ENCODE assay signal across 8 mouse cellular contexts in genomic region chr1:88750126-88750525, GRCm38 (mm10). TPM values are rescaled to one million over a fixed set of nuclear protein-coding genes. Genes with fewer than 3 reads are reported as not detected.
DNase-seq lines count a peak whose midpoint lies in the region; TF ChIP-seq lines count a peak whose summit lies in the region.
"Had no signal": no experiment of that assay in that cellular context is flagged by ENCODE, and none has a peak within 500 bp of the region (broad histone marks: within the 10 kb centered on the region; RNA-seq: fewer than 3 reads in every experiment).

No protein-coding gene starts in this region.

- WGBS in kidney, adult 2 months = 92% methylated on average over 3 of the region's 3 CpGs

- no peak overlapping the region for H3K27ac ChIP-seq in kidney, adult 2 months (ENCODE audit: insufficient read depth, low read depth, low read length)
- H3K27ac ChIP-seq: limb, embryonic 12.5 days had no signal

- H3K36me3 ChIP-seq in kidney, adult 2 months (ENCODE audit: control insufficient read depth, insufficient read depth, low read length) = no peaks in the 10 kb centered on the region
- H3K36me3 ChIP-seq: limb, embryonic 12.5 days had no signal

- peak; percentile 23 for DNase-seq in kidney, adult 2 months
- DNase-seq in kidney, adult 18-20 months = no peak
- peak; percentile 32 for DNase-seq in thymus, postnatal 4 days
- no peak for DNase-seq in thymus, adult 18-20 months
- peak; percentile 39 for DNase-seq in brain, embryonic 14.5 days (ENCODE audit: low read depth)
- peak; percentile 30 for DNase-seq in naive thymus-derived CD4-positive, alpha-beta T cell, adult 2 months (ENCODE audit: low read depth)
- no peak for DNase-seq in cerebellum, adult 11-12 months

- H3K4me3 ChIP-seq in kidney, adult 2 months (ENCODE audit: insufficient read depth, low read depth, low read length) = no peak overlapping the region
- H3K4me3 ChIP-seq: limb, embryonic 12.5 days had no signal

- no peaks in the 10 kb centered on the region for H3K27me3 ChIP-seq in kidney, adult 2 months (replicated peaks; ENCODE audit: control insufficient read depth, insufficient read depth, low read length)
- H3K27me3 ChIP-seq: limb, embryonic 12.5 days had no signal

- peak; percentile 37 for TF ChIP-seq CTCF in kidney, adult 2 months (conservative IDR thresholded peaks at IDR 0.05; ENCODE audit: insufficient read depth, insufficient read length, low read depth, low read length)
- TF ChIP-seq CTCF in brain, embryonic 14.5 days (IDR thresholded peaks at IDR 0.05; ENCODE audit: borderline replicate concordance, extremely low read depth, insufficient read depth, insufficient read length) = peak; percentile 54; the same call in 1 of the 2 replicates

- no peak for TF ChIP-seq POLR2A in kidney, adult 2 months (IDR thresholded peaks at IDR 0.05; ENCODE audit: low read depth, low read length)
- TF ChIP-seq POLR2A in brain, embryonic 14.5 days (IDR thresholded peaks at IDR 0.05; ENCODE audit: borderline replicate concordance, extremely low read depth, insufficient read depth, insufficient read length, poor library complexity, severe bottlenecking) = no peak

- 0 out of 2 replicates have a peak, but pooled peaks cover 2% of the 10 kb centered on the region for H3K4me1 ChIP-seq in kidney, adult 2 months (ENCODE audit: control insufficient read depth, insufficient read depth, low read length)
- H3K4me1 ChIP-seq: limb, embryonic 12.5 days had no signal

RNA-seq across cellular contexts. Expression of gene Arl4c, which starts 48.1 kb away (rescaled TPM):
- 3.9 and 6.1 TPM in 2 replicates for polyA plus RNA-seq in kidney, adult 2 months (2012; rRNA removed)
- polyA plus RNA-seq in brain, embryonic 14.5 days (2012; rRNA removed) = 41.9 and 64.4 TPM in 2 replicates

Comparison
In these comparisons a context has a peak if more than half of its experiments do, and no peak if none do; other contexts are left out.
1. DNase-seq: peak in kidney, adult 2 months (single experiment), thymus, postnatal 4 days (single experiment), brain, embryonic 14.5 days (single experiment) and naive thymus-derived CD4-positive, alpha-beta T cell, adult 2 months (single experiment); none in kidney, adult 18-20 months (single experiment), thymus, adult 18-20 months (0 of 2) and cerebellum, adult 11-12 months (single experiment).